Mouse (Mus musculus): ENCODE results near the gene Casp2.

Casp2 gene

DNA sequence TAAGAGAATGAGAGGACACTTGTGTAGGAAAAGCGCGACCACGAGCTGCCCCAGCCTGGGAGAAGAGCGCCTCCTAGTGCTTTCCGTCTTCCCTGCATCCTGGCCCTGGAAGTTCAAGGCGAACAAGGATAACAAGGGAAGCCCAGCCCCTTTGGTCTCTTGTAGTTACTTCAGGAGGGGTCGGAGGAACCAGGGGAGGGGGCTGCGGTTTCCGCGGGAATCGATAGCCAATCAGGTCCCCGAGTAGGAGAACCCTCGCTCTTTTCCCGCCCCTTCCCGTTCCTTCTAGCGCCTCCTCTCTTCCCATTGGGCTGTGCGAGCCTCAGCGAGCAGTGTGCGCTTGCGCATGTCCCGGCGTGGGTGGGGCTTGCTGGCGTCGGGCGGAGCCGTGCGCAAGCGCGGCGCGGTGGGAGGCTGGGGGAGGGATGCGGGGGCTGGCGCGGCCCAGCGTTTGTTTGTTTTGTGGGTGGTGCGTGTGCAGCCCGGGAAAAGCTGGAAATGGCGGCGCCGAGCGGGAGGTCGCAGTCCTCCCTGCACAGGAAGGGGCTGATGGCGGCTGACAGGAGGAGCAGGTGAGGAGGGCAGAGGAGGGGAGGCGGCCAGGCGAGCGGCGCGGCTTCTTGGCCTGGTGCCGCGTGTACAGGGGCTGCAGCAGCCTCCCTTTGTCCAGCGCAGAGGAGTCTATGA lies at the start of gene Casp2:
Gene Casp2, plus strand, starts transcription at position 360 of the 687 bp plus-strand sequence.
- DNase-seq (ENCODE audit: low spot score) = peak; percentile 99

- DNase-seq (ENCODE audit: low spot score) = no peak
Measured at GRCm38 (mm10) chr6:42215028-42215427, 49.8 kb upstream of the Casp2 start, which contains the start of gene Tas2r144. Gene Tas2r144, plus strand, starts transcription at chr6:42215328.

GRCm38 (mm10) chr6:42222286-42222685 lies 42.5 kb upstream of the Casp2 start:
- DNase-seq (ENCODE audit: low spot score) = no peak

GRCm38 (mm10) chr6:42225046-42225445 lies 39.7 kb upstream of the Casp2 start:
- no peak for DNase-seq (ENCODE audit: low spot score)

- peak; percentile 89 for DNase-seq (ENCODE audit: low spot score)
Measured at GRCm38 (mm10) chr6:42227240-42228101, 37.3 kb upstream of the Casp2 start.

DNA sequence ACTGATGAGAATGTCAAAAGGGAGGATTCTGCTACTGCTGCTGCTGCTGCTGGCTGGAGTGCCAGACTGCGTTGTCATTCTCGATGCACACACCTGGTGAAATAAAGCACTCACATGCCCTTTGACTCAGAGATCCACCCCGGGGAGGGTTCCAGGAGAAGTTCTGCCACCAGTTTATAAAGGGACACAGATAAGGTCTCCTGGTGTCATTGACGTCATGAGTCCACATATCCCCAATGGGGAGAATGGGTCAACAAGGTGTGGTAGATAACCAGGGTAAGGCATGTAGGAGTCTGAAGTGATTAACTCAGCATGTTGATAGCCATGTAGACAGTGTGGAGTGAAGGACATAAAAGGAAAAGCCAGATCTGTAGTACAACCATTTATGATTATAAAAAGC lies 35.2 kb upstream of the Casp2 start:
- DNase-seq (ENCODE audit: low spot score) = no peak

- no peak for DNase-seq (ENCODE audit: low spot score)
Measured at GRCm38 (mm10) chr6:42231191-42231590, 33.6 kb upstream of the Casp2 start.

DNA sequence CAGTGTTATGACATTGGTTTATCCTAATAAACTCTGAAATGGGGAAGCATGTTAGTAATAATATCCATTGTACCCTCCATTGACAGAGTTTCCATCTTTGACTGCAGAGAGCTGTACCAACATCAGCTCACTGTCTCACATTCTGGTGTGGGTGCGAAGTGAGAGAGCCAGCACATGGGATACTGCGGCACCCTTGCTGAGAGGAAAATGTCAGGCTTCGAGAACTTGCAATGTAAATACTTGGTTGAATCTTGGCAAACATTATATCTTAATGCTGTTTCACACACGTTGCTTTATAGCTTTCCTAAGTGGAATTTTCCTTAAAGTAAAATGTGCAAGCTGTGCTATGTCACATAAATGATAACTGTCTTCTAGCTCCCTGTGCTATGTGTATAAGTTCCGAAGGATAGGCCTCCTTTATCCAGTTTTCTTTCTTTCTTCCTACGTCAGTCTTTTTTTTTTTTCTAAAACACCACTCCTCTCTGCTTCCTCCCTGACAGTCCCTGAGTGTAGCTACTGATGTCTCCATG lies 27.4 kb upstream of the Casp2 start:
- no peak for DNase-seq (ENCODE audit: low spot score)

- DNase-seq (ENCODE audit: low spot score) = no peak
Measured at GRCm38 (mm10) chr6:42241311-42242045, 23.3 kb upstream of the Casp2 start.

GRCm38 (mm10) chr6:42245711-42246353 lies 19.0 kb upstream of the Casp2 start, which contains the start of gene Gstk1:
Gene Gstk1, plus strand, starts transcription at chr6:42245935.
- DNase-seq (ENCODE audit: low spot score) = peak; percentile 88

- DNase-seq (ENCODE audit: low spot score) = peak; percentile 6
Measured at GRCm38 (mm10) chr6:42247173-42247572, 17.6 kb upstream of the Casp2 start.

DNA sequence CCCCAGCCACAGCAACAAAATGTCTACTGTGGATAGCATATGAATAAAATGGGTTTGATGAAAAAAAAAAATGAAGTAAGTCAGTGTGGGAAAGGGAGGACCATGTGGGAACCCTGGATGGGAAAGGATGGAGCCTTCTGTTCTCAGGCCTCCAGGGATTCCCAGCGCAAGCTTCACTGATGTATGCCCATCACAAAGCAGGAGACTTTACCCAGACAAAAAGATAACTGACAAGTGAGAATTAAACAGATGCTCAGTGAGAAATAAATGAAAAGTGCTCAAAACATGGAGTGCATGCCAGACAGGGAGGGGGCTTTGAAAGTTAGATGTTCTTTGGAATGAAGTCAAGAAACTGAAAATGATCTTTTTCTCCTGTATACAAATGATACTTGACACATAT lies 16.8 kb upstream of the Casp2 start:
- DNase-seq (ENCODE audit: low spot score) = no peak

- DNase-seq (ENCODE audit: low spot score) = no peak
Measured at GRCm38 (mm10) chr6:42251791-42252190, 13.0 kb upstream of the Casp2 start.

DNA sequence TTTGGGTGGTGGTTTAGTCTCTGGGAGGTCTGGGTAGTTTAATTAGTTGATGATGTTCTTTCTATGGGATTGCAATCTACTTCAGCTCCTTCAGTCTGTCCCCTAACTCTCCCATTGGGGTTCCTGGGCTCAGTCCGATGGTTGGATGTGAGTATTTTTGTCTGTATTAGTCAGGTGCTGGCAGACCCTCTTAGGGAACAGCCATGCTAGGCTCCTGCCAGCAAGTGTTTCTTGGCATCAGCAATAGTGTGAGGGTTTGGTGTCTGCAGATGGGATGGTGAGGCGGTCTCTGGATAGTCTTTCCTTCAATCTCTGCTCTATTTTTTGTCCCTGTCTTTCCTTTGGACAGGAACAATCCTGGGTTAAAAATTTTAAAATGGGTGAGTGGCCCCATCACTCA lies 11.7 kb upstream of the Casp2 start:
- no peak for DNase-seq (ENCODE audit: low spot score)

- DNase-seq (ENCODE audit: low spot score) = peak; percentile 65
Measured at GRCm38 (mm10) chr6:42257303-42257863, 7.4 kb upstream of the Casp2 start.

DNA sequence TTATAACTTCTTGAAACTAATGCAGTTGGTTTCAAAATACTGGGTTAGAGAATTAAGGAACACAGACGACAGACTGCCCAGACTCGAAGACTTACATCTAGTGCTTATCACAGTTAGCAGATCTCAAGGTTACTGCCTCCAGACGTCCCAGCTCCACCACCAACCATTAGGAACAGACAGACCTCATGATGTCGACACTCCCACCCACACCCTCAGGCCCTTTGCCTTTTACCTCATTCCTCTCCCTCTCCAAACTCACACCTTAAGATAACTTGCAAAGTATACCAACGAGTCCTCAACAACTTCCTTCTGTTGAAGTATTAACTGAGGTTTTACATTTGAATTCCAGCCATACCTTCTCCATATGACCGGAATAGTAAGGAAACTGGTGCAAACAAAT lies 4.4 kb upstream of the Casp2 start:
- no peak for DNase-seq (ENCODE audit: low spot score)

- DNase-seq (ENCODE audit: low spot score) = no peak
Measured at GRCm38 (mm10) chr6:42261524-42262170, 3.1 kb upstream of the Casp2 start, which contains the start of gene Tmem139. Gene Tmem139, plus strand, starts transcription at chr6:42261970.

- DNase-seq (ENCODE audit: low spot score) = peak; percentile 47
Measured at GRCm38 (mm10) chr6:42265391-42266330, 876 bp downstream of the Casp2 start.

DNA sequence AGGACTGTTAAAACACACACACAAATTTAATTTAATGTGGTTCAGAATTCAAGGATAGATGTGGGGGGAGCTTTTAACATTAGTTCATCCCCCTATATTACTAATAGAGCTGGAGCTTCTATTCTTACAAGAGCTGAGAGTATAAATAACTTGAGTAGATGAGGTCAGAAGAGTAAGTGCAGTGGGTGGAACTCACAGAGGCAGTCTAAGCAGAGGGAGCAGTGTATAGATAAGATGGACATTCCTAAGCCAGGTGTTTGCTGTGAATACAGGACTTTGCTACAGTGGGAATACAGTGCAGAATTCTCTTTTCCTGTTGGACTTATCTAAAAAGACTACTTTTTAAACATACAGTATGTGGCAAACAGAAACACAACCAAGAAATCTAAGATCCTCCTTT lies 6.0 kb downstream of the Casp2 start:
- DNase-seq (ENCODE audit: low spot score) = no peak

DNA sequence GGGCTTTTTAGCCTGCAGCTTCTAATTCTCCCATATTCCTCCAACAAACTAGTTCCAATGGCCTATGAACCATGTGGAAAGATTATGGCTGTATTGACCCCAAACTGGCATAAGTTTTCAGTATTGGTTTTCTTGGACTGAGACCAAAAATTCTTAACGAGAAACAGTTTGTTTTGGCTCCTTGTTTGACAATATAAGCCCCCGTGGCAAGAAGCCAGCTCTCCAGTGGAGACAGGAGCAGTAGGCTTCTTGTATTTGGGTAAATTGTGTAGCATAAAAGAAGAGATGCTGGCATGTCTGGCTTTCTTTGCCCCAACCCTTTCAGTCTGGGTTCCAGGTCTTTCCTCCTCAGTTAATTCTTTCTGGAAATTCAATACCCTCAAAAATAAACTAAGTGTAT lies 11.4 kb downstream of the Casp2 start:
- no peak for DNase-seq (ENCODE audit: low spot score)
